Comparison of ENCODE assay signal across 10 mouse cellular contexts in the genomic region with DNA sequence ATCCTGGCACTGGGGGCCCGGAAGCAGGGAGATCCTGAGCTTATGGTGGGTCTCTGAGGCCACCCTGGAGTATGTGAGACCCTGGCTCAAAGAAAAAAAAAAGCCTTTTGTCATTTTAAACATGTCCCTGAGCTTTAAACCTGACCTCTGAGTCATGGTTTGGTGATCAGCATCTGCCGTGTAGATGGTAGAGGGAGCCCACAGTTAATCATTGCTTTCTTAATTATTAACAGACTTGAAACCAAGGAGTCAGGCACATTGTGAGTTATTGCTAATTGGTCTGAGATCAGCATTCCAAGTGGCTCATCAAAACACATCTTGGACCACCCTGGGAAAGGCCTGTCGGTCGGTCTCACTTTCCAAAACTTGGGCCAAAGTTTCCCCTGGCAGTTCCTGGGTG.
"Had no signal": no experiment of that assay in that cellular context is flagged by ENCODE, and none has a peak within 500 bp of the region (broad histone marks: within the 10 kb centered on the region; RNA-seq: fewer than 3 reads in every experiment).

No protein-coding gene starts in this region.

- DNase-seq: layer of hippocampus, adult 9-11 months; left cerebral cortex, postnatal 4 days; lung, adult 2 months; lung, postnatal 36 days; right cerebral cortex, postnatal 14 days; thymus, postnatal 36 days had no signal

- ATAC-seq: lung, postnatal 0 days; midbrain, embryonic 13.5 days had no signal

- H3K9me3 ChIP-seq: limb, embryonic 13.5 days; liver, embryonic 15.5 days; midbrain, embryonic 13.5 days had no signal

- H3K9ac ChIP-seq: limb, embryonic 13.5 days; liver, embryonic 15.5 days; midbrain, embryonic 13.5 days had no signal

- H3K4me2 ChIP-seq: limb, embryonic 13.5 days; liver, embryonic 15.5 days; midbrain, embryonic 13.5 days had no signal

- H3K4me3 ChIP-seq: limb, embryonic 13.5 days; liver, embryonic 15.5 days; midbrain, embryonic 13.5 days had no signal

- H3K27ac ChIP-seq: limb, embryonic 13.5 days; liver, embryonic 15.5 days; midbrain, embryonic 13.5 days had no signal

- H3K36me3 ChIP-seq: liver, embryonic 15.5 days had no signal
